Comparison of ENCODE assay signal across 18 mouse cellular contexts in the genomic region with DNA sequence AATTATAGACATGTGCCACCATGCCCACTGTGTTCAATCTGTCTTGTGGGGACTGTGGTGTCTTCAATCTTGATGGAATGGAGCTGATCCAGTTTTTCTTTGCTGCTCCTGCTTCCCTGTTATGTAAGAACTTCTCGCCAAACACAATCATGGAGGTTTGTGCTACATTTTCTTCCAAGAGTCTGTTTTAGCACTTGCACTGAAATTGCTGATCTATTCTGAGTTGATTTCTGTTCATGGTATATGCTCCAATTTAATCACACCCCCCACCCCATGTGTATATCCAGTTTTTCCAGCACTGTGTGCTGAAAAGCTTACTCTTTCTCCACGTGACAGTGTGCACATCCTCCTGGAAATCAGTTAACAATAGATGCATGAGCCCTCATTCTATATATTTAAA. TPM values are rescaled to one million over a fixed set of nuclear protein-coding genes. Genes with fewer than 3 reads are reported as not detected.
"Had no signal": no experiment of that assay in that cellular context is flagged by ENCODE, and none has a peak within 500 bp of the region (broad histone marks: within the 10 kb centered on the region; RNA-seq: fewer than 3 reads in every experiment).

No protein-coding gene starts in this region.

- H3K4me1 ChIP-seq: midbrain, embryonic 13.5 days; midbrain, embryonic 15.5 days; neural tube, embryonic 12.5 days; stomach, embryonic 15.5 days had no signal

- H3K9ac ChIP-seq: liver, embryonic 14.5 days; lung, embryonic 14.5 days; midbrain, embryonic 13.5 days; midbrain, embryonic 15.5 days; neural tube, embryonic 12.5 days; stomach, embryonic 15.5 days had no signal

- H3K4me3 ChIP-seq: midbrain, embryonic 13.5 days; midbrain, embryonic 15.5 days; neural tube, embryonic 12.5 days; stomach, embryonic 15.5 days had no signal

- DNase-seq: lung, adult 18-20 months; lung, embryonic 14.5 days; lung, postnatal 10 days; lung, postnatal 4 days; right cerebral cortex, postnatal 14 days; thymus, adult 18-20 months; thymus, postnatal 14 days; thymus, postnatal 36 days had no signal

- H3K36me3 ChIP-seq: midbrain, embryonic 13.5 days; midbrain, embryonic 15.5 days; neural tube, embryonic 12.5 days; stomach, embryonic 15.5 days had no signal

- ATAC-seq: midbrain, embryonic 13.5 days; midbrain, embryonic 15.5 days had no signal

- H3K4me2 ChIP-seq: lung, embryonic 14.5 days; midbrain, embryonic 11.5 days; midbrain, embryonic 13.5 days; midbrain, embryonic 15.5 days; neural tube, embryonic 12.5 days; stomach, embryonic 15.5 days had no signal

- H3K27me3 ChIP-seq: midbrain, embryonic 13.5 days; midbrain, embryonic 15.5 days; neural tube, embryonic 12.5 days; stomach, embryonic 15.5 days had no signal

- H3K27ac ChIP-seq: liver, embryonic 14.5 days; midbrain, embryonic 13.5 days; midbrain, embryonic 15.5 days; neural tube, embryonic 12.5 days; stomach, embryonic 15.5 days; stomach, postnatal 0 days had no signal

- H3K9me3 ChIP-seq: midbrain, embryonic 13.5 days; midbrain, embryonic 15.5 days; neural tube, embryonic 12.5 days; stomach, embryonic 15.5 days had no signal

RNA-seq across cellular contexts. Expression of a gene that starts 41.9 kb away (rescaled TPM):
- total RNA-seq: megakaryocyte-erythroid progenitor cell, adult 5-6 weeks; monocyte, adult 5-6 weeks; neutrophil, adult 5-6 weeks had no signal
